Mouse (Mus musculus) embryo, embryonic 10 days (tissue): ENCODE measurements around the gene Rora.

ENCODE experiments used
- DNase-seq: peaks from one replicate; pipeline ENCODE4 v3.0.0-alpha.2; 2015; ENCODE audit warnings: low spot score

The Rora gene

GRCm38 (mm10) chr9:68821388-68821787, 167.8 kb downstream of the Rora start:
- no peak for DNase-seq

DNA sequence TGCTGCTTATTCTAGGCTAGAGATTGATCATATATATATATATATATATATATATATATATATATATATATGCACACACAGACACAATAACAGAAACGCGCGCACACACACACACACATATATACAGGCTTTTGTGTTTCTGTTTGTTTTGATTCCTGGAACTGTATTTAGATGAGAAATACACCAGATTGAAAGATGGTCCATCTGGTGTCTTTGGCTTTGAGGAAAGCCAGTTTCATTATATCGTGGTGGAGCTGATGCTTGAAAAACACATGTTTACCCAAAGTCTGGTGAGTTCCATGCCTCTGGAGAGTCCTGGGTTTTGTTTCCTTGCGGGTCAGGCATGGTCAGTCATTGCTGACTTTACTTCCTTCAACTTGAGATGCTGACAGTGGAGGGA, 169.7 kb downstream of the Rora start:
- DNase-seq: no peak

DNA sequence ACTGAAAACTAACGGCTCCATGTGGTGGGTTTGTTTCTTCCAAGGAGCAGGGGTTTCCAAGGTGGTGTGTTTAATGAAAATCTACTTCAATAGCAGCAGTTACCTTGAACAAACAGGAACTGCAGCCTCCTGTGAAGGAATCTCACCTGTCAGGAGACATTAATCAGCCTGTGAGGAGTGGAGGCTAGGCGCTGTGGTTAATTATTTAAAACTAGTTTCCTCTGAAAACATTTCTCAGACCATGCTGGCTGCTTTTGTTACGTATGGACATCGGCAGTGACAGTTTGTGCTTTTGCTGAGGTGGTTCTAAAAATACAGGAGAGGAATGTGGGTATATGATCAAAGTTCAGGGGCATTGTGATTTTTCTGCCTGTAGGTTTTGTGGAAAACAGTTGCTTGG, 171.5 kb downstream of the Rora start:
- no peak for DNase-seq

- no peak for DNase-seq
Measured at GRCm38 (mm10) chr9:68825841-68826240, 172.3 kb downstream of the Rora start.

- no peak for DNase-seq
Measured at GRCm38 (mm10) chr9:68827441-68827840, 173.9 kb downstream of the Rora start.

GRCm38 (mm10) chr9:68829903-68830302, 176.3 kb downstream of the Rora start:
- peak; percentile 21 for DNase-seq

GRCm38 (mm10) chr9:68833323-68833722, 179.7 kb downstream of the Rora start:
- DNase-seq: peak; percentile 19

DNA sequence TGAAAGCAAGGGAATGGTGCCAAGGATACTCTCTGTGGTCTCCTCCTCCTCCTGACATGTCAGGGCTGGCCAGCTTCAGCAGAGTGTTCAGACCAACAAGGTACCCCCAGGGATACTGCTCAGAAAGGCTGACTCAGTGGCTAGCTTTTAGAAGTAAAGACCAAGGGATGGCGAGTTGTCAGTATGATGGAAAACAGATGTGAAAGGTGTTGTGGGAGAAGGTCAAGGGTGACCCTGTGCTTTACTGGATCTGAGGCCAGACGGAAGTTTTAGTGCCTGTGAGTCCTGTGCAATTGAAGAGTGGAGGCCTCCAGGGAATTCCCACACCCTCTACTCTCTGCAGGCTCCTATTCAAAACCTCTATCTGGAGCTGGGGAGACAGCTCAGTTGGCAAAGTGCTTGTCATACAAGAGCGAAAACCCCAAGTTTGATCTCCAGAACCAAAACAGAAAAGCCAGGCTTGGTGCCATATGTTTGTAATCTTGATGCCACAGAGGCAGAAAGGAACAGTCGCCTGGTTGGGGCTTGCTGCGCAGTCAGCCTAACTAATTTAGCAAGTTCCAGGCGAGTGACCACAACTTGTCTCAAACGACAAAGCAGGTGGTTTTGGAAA, 181.6 kb downstream of the Rora start:
- peak; percentile 70 for DNase-seq

DNA sequence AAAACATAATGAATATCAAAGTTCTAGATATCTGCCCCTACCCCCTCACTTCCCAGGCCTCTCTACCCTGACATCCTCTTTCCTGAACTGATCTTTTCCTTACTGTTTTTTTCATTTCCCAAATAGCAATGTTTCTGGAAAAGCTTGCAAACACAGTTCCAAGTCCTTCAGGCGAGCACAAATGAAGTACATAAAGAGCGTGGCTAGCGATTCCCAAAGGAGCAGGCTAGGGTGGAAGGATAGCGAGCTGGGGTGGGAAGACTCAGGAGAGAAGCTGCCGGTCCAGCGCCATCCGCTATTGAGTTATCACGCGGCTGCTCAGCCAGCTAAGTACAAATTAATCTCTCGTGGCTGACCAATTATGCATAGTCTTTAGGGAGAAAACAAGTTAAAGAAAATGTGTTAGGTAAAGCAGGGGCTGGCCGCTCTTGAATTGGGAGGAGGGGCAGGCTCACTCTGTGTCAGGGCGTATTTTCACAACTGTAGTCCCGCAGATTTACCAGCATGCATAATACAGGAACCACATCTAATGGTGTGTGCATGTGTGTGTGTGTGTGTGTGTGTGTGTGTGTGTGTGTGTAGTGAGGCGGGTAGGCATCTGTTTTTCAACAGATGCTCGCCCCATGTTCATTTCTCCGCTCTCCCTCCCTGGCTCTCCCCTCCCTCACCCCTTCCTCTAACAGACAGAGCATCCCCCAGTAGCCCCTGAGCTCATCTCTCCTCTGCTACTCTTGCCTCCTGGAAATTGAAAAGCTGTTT, 188.7 kb downstream of the Rora start:
- DNase-seq: peak; percentile 23

DNA sequence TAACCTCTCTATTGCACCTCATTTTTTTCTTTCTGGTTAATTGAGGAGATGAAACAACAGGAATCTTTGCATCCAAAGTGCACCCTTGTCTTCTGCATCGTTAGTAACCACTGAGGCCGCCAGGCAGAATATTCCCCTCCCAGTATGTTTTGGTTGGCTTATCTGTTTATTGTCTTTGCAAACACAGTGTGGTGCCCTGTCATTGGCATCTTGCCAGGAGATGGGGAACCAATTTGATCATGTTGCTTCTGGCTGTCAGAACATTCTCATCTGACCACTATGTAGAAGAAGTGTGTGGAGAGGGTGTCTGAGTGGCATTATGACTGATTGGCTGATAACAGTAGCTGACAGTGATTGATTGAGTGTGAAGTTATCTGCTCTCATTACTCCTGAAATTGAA, 192.0 kb downstream of the Rora start:
- DNase-seq: no peak

GRCm38 (mm10) chr9:68850321-68850720, 196.7 kb downstream of the Rora start:
- no peak for DNase-seq

- no peak for DNase-seq
Measured at GRCm38 (mm10) chr9:68852201-68852600, 198.6 kb downstream of the Rora start.

- DNase-seq: no peak
Measured at GRCm38 (mm10) chr9:68852934-68853333, 199.3 kb downstream of the Rora start.

GRCm38 (mm10) chr9:68859500-68859899, 205.9 kb downstream of the Rora start:
- no peak for DNase-seq

DNA sequence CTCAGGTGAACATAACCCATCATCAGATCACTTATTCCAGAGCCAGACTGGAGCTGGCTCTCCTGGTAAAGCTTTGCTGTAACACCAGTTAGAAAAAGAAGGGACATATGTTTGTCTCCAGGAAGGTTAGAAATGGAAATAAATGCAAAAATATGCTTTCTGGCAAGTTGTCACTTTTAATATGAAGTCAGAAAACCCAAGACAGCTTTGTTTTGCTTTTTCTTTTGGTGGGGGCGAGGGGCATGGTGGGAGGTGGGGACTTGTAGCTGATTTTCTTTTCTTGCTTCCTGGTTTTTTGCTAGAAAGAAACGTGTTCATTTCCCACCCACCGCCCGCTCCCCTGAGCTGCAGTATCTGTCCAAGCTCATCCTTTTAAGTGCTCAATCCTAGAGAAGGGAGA, 212.7 kb downstream of the Rora start:
- no peak for DNase-seq

GRCm38 (mm10) chr9:68873838-68874237, 220.3 kb downstream of the Rora start:
- no peak for DNase-seq

- peak; percentile 27 for DNase-seq
Measured at GRCm38 (mm10) chr9:68874544-68874943, 221.0 kb downstream of the Rora start.

DNA sequence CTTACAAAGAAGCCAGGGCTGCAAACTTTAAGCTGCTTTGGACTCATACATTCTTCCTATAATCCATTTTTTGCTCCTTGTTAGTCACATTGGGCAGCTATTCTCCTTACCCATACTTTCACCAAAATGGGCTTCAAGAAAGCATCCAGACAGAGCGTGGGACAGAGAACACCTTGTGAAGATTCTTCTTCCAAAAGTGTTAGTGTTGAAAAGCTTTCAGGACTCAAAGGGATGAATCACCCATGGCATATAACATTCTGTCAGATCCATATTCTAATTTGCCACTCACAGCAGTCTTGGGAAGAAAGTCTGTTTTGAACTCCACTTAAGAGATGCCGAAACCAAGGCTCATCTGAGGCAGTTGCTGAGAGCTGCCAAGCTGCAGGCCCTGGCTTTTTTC, 222.2 kb downstream of the Rora start:
- no peak for DNase-seq

- no peak for DNase-seq
Measured at GRCm38 (mm10) chr9:68876289-68876688, 222.7 kb downstream of the Rora start.

DNA sequence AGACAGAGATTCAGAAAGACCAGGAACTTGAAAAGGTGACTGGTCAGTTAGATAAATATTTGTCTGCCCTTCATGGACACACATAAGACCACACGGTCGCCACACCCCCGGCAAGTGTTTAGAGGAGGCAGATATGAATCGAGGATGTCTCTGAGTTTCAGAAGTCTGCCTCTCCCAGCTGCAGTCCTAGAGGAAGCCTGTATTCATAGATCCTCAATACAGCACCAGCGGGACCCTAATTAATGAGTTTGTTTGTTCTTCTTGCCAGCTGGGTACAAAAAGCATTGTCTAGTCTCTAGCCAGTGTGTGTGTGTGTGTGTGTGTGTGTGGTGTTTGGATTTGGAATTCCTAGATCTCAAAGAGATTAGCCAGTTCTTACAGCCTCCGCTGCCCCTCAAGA, 228.3 kb downstream of the Rora start:
- DNase-seq: peak; percentile 29

DNA sequence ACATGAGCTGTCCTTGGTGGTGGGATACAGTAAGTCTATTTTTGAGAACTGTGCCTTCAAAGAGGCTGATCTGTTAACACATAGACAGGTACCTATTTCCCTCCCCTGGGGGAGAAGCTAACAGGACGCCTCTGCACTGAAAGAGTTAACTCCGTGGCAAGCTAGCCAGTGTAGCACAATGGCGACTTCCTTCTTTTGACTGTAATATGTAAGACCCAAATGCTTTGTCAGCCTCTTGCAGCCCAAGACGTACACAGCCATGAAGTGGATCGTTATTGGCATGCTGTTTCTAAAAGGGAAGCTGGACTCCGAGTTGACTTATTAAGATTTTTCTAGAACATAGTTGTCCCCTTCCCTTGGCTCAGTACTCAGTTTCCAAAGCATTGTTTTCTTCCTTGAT, 229.4 kb downstream of the Rora start:
- DNase-seq: no peak

DNA sequence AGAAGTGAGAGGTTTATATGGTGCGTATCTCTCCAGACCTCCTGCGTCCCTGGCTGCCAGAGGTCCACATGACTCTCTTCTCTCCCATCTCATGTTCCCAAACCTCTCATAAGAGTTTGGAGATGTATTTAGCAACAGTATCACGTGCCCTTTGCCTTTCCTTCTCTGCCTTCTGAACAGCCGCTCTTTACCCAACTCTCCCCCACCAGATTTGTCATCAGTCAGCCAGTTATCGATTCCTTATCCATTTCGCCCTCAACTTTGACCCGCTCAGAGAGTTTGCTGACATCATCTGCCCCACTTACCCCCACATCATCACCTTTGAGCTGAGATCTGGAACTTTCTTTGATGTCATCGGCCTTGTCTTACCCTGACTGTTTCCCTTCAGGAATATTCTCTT, 230.1 kb downstream of the Rora start:
- DNase-seq: no peak

DNA sequence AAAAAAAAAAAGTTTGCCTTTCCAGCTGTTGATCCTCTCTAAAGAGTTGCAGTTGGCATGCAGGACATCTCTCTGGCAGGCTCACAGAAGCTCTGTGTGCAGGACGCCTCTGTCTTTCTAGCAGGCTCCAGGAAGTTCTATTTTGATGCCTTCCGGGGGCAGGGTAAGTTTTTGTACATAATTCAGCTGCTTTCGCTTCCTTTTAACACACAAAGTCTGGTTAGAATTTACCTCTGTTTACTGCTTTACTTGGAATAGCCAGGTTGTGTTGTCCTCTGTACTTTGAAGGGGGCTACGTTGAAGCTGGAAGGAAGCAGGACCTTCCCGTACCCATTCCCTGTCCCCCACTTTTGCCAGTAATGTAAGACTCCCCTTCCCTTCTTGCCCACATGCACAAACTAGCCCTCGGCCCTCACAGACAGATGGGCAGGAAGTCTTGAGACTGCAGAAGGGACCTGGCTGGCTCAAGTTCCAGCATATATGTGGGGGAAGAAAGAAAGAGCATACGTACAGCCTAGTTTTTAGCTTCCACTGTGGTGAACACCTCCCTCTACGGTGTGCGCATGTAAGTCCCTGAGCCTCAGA, 231.0 kb downstream of the Rora start:
- DNase-seq: no peak

GRCm38 (mm10) chr9:68888670-68889069, 235.1 kb downstream of the Rora start:
- no peak for DNase-seq
